Mouse (Mus musculus): ENCODE results near the gene Arl5a. TPM values are rescaled to one million over a fixed set of nuclear protein-coding genes. Genes with fewer than 3 reads are reported as not detected.

Arl5a gene
- polyA plus RNA-seq (2012; fragmentation: generic; extraction: Trizol), result 8.8 TPM
- long read RNA-seq, experiment 1, partial matches to known transcripts, result 0 of 29 reads
- long read RNA-seq, experiment 1, other reads (novel, unspliced or antisense), result 29 of 29 reads
- long read RNA-seq, experiment 2, full-length matches to known transcripts, result 3 of 19 reads
- long read RNA-seq, experiment 2, partial matches to known transcripts, result 1 of 19 reads
- long read RNA-seq, experiment 2, other reads (novel, unspliced or antisense), result 15 of 19 reads

DNA sequence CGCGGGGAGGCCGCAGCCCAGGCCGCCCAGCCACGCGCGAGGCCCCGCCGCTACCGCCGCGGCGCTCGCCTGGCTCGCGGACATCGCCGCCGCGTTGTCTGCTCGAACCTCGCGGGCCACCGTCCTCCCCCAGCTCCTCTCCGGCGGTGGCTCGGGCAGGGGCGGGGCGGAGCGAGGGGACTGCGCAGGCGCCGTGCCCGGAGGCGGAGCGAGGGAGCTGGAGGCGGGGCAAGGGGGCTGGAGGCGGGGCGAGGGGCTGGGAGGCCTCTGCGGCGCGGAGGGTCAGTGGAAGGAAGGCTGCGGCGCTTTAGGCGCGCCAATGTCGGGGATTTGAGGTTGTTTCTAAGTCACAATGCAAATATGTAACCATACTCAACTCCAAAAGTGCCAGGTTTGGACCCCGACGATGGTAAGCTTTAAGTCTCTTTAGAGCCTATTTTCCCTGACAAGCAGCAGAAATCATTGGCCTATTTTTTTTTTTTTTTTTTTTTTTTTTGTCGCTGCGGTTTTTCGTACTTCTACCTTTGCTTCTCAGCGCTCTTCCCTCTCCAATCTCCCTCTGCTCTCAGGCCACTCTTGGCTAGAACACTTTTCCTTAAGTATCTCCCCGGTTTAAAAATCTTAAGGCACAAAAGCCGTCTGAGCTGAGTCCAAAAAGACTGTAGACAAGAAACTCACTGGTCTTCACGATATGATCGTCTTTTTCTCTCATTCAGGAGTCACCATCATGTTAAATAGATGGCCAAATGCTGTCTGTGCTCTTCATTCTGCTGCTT lies at the start of gene Arl5a:
TSS of gene Arl5a (minus strand) at position 155 of the 776 bp plus-strand sequence.
- H3K27me3 ChIP-seq (ENCODE audit: control insufficient read depth, insufficient read depth, insufficient read length), result no peaks in the 10 kb centered on the region
- H3K79me3 ChIP-seq (ENCODE audit: low read depth), result peaks cover 46% of the 10 kb centered on the region
- peak within 1 kb of the TSS; percentile 98 for H3K4me3 ChIP-seq (ENCODE audit: insufficient read depth, poor library complexity, severe bottlenecking)
- TF ChIP-seq USF1 (IDR thresholded peaks at IDR 0.05; ENCODE audit: low read depth), result no peak
- no peak for TF ChIP-seq MYOD1 (IDR thresholded peaks at IDR 0.05; ENCODE audit: control insufficient read depth, insufficient read length, low read depth)
- TF ChIP-seq CTCF (IDR thresholded peaks at IDR 0.05; ENCODE audit: control insufficient read depth, insufficient read depth, insufficient read length), result no peak
- no peak for TF ChIP-seq FOSL1 (IDR thresholded peaks at IDR 0.05; ENCODE audit: insufficient read depth, low read length, poor library complexity, severe bottlenecking)
- TF ChIP-seq MYOG (IDR thresholded peaks at IDR 0.05; ENCODE audit: control insufficient read depth, extremely low read depth, insufficient read length), result no peak
- TF ChIP-seq CEBPB (IDR thresholded peaks at IDR 0.05; ENCODE audit: low read depth), result no peak
- TF ChIP-seq MAX (IDR thresholded peaks at IDR 0.05), result no peak
- peaks cover 3% of the 10 kb centered on the region for H3K36me3 ChIP-seq (ENCODE audit: control insufficient read depth, insufficient read depth)
- H3ac ChIP-seq (ENCODE audit: control insufficient read depth, insufficient read length, low read depth), result peak within 1 kb of the TSS; percentile 96
- H3K79me2 ChIP-seq (ENCODE audit: control insufficient read depth, insufficient read depth), result peaks cover 48% of the 10 kb centered on the region

- no peak overlapping the region for H3ac ChIP-seq (ENCODE audit: control insufficient read depth, insufficient read length, low read depth)
- H3K36me3 ChIP-seq (ENCODE audit: control insufficient read depth, insufficient read depth), result no peaks in the 10 kb centered on the region
- no peak overlapping the region for H3K4me3 ChIP-seq (ENCODE audit: insufficient read depth, poor library complexity, severe bottlenecking)
- no peaks in the 10 kb centered on the region for H3K79me2 ChIP-seq (ENCODE audit: control insufficient read depth, insufficient read depth)
- no peaks in the 10 kb centered on the region for H3K27me3 ChIP-seq (ENCODE audit: control insufficient read depth, insufficient read depth, insufficient read length)
- no peaks in the 10 kb centered on the region for H3K79me3 ChIP-seq (ENCODE audit: low read depth)
- TF ChIP-seq USF1 (IDR thresholded peaks at IDR 0.05; ENCODE audit: low read depth) (no peak), MYOG (IDR thresholded peaks at IDR 0.05; ENCODE audit: control insufficient read depth, extremely low read depth, insufficient read length) (no peak), CTCF (IDR thresholded peaks at IDR 0.05; ENCODE audit: control insufficient read depth, insufficient read depth, insufficient read length) (no peak), MAX (IDR thresholded peaks at IDR 0.05) (no peak), CEBPB (IDR thresholded peaks at IDR 0.05; ENCODE audit: low read depth) (no peak), MYOD1 (IDR thresholded peaks at IDR 0.05; ENCODE audit: control insufficient read depth, insufficient read length, low read depth) (no peak), FOSL1 (IDR thresholded peaks at IDR 0.05; ENCODE audit: insufficient read depth, low read length, poor library complexity, severe bottlenecking) (no peak)
Observed at GRCm38 (mm10) chr2:52471545-52472291, 47.0 kb upstream of the Arl5a start.

DNA sequence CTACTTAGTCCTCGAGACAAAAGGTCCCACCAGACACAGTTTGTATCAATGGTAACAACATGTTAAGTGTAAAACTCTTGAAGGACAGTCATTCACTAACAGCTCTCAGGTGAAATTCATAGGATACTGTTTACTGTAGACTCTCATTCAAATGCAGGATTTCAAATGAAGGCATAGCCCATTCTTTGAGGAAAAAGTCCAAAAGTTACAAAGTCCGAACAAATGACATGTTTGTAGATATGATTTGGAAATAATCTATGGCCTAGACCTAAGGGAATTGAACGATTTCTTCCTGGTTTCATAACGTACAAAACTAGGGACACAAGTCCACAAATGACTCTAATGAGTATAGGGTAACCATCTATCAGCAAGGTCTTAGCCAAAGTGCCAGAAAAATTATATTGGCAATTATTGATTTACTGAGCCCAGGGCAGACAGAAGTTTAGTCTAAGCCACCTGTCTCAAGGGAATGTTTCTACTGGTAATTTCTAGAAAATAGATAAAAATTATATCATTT lies 45.4 kb upstream of the Arl5a start:
- Histone ChIP-seq H3K27me3 (ENCODE audit: control insufficient read depth, insufficient read depth, insufficient read length) (no peaks in the 10 kb centered on the region), H3K36me3 (ENCODE audit: control insufficient read depth, insufficient read depth) (no peaks in the 10 kb centered on the region), H3ac (ENCODE audit: control insufficient read depth, insufficient read length, low read depth) (no peak overlapping the region), H3K79me3 (ENCODE audit: low read depth) (no peaks in the 10 kb centered on the region), H3K79me2 (ENCODE audit: control insufficient read depth, insufficient read depth) (no peaks in the 10 kb centered on the region), H3K4me3 (ENCODE audit: insufficient read depth, poor library complexity, severe bottlenecking) (no peak overlapping the region)
- no peak for TF ChIP-seq MAX (IDR thresholded peaks at IDR 0.05)
- no peak for TF ChIP-seq CEBPB (IDR thresholded peaks at IDR 0.05; ENCODE audit: low read depth)
- TF ChIP-seq MYOG (IDR thresholded peaks at IDR 0.05; ENCODE audit: control insufficient read depth, extremely low read depth, insufficient read length), result no peak
- TF ChIP-seq FOSL1 (IDR thresholded peaks at IDR 0.05; ENCODE audit: insufficient read depth, low read length, poor library complexity, severe bottlenecking), result no peak

GRCm38 (mm10) chr2:52467629-52468028 lies 42.9 kb upstream of the Arl5a start:
- Histone ChIP-seq H3K36me3 (ENCODE audit: control insufficient read depth, insufficient read depth) (no peaks in the 10 kb centered on the region), H3ac (ENCODE audit: control insufficient read depth, insufficient read length, low read depth) (no peak overlapping the region), H3K79me2 (ENCODE audit: control insufficient read depth, insufficient read depth) (no peaks in the 10 kb centered on the region)

GRCm38 (mm10) chr2:52461206-52461967 lies 36.7 kb upstream of the Arl5a start:
- no peaks in the 10 kb centered on the region for H3K36me3 ChIP-seq (ENCODE audit: control insufficient read depth, insufficient read depth)
- no peaks in the 10 kb centered on the region for H3K79me3 ChIP-seq (ENCODE audit: low read depth)
- H3K4me3 ChIP-seq (ENCODE audit: insufficient read depth, poor library complexity, severe bottlenecking), result no peak overlapping the region
- no peak overlapping the region for H3ac ChIP-seq (ENCODE audit: control insufficient read depth, insufficient read length, low read depth)
- TF ChIP-seq CEBPB (IDR thresholded peaks at IDR 0.05; ENCODE audit: low read depth) (no peak), MYOD1 (IDR thresholded peaks at IDR 0.05; ENCODE audit: control insufficient read depth, insufficient read length, low read depth) (no peak), CTCF (IDR thresholded peaks at IDR 0.05; ENCODE audit: control insufficient read depth, insufficient read depth, insufficient read length) (no peak), MYOG (IDR thresholded peaks at IDR 0.05; ENCODE audit: control insufficient read depth, extremely low read depth, insufficient read length) (no peak), USF1 (IDR thresholded peaks at IDR 0.05; ENCODE audit: low read depth) (no peak), FOSL1 (IDR thresholded peaks at IDR 0.05; ENCODE audit: insufficient read depth, low read length, poor library complexity, severe bottlenecking) (no peak), MAX (IDR thresholded peaks at IDR 0.05) (no peak)
- H3K79me2 ChIP-seq (ENCODE audit: control insufficient read depth, insufficient read depth), result no peaks in the 10 kb centered on the region
- no peaks in the 10 kb centered on the region for H3K27me3 ChIP-seq (ENCODE audit: control insufficient read depth, insufficient read depth, insufficient read length)

More at GRCm38 (mm10) chr2:52467629-52468028, 42.9 kb upstream of the Arl5a start:
- H3K4me3 ChIP-seq (ENCODE audit: insufficient read depth, poor library complexity, severe bottlenecking), result no peak overlapping the region
- no peak for TF ChIP-seq MYOD1 (IDR thresholded peaks at IDR 0.05; ENCODE audit: control insufficient read depth, insufficient read length, low read depth)
- TF ChIP-seq FOSL1 (IDR thresholded peaks at IDR 0.05; ENCODE audit: insufficient read depth, low read length, poor library complexity, severe bottlenecking), result no peak
- no peak for TF ChIP-seq MYOG (IDR thresholded peaks at IDR 0.05; ENCODE audit: control insufficient read depth, extremely low read depth, insufficient read length)
- no peak for TF ChIP-seq CEBPB (IDR thresholded peaks at IDR 0.05; ENCODE audit: low read depth)
- no peak for TF ChIP-seq USF1 (IDR thresholded peaks at IDR 0.05; ENCODE audit: low read depth)
- no peak for TF ChIP-seq MAX (IDR thresholded peaks at IDR 0.05)
- TF ChIP-seq CTCF (IDR thresholded peaks at IDR 0.05; ENCODE audit: control insufficient read depth, insufficient read depth, insufficient read length), result no peak
- no peaks in the 10 kb centered on the region for H3K79me3 ChIP-seq (ENCODE audit: low read depth)
- H3K27me3 ChIP-seq (ENCODE audit: control insufficient read depth, insufficient read depth, insufficient read length), result no peaks in the 10 kb centered on the region

Measured in C2C12 (cell line).